Mouse (Mus musculus): Measurements from ENCODE around the gene Vmn2r15. TPM values are rescaled to one million over a fixed set of nuclear protein-coding genes. Genes with fewer than 3 reads are reported as not detected.

Gene Vmn2r15
- not detected in 2 replicates for polyA plus RNA-seq (2011; ENCODE audit: insufficient read depth, insufficient read length, low replicate concordance, missing spikeins)

DNA sequence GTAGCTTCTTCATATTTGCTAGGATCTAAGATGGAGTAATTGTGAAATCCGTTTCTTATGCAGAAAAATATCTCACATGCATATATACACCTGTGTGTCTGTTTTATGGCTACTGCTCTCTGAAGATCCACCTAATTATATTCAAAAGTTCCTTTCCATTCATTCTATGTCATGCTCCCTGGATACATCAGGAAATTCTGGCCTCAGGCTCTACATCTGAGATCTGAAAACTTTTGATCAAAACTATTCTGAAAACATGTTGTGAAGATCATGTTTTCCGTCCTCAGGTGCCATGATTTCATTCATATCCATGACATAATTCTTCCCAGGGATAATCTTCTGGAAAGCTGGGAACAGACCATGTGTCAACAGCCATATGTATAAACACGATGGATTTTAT is at the start of gene Vmn2r15:
TSS of gene Vmn2r15 (minus strand) at position 101 of the 400 bp plus-strand sequence.
- TF ChIP-seq POLR2A (IDR thresholded peaks at IDR 0.05; ENCODE audit: borderline replicate concordance, control insufficient read depth, low read depth, low read length) (no peak), CTCF (IDR thresholded peaks at IDR 0.05; ENCODE audit: control insufficient read depth, insufficient read depth, low read length) (no peak)
- H3K4me3 ChIP-seq (replicated peaks; ENCODE audit: control insufficient read depth, low read depth, low read length): no peak within 1 kb of the TSS

DNA sequence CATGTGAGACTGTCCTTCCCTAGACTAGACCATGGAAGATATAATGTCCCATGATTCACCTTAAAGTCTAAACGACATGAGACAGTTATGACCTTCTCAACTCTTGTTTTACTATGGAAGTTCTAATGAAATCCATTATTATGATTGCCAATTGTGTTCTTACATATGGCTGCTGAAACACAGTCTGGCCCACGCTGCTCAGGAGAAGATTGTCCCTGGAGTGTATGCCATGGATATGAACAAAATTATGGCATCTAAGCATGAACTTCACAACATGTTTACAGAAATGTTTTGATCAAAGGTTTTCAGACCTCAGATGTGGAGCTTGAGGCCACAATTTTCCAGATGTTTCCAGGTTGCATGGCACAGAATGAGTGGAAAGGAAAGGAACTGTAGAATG is 32.4 kb upstream of the Vmn2r15 start, which contains the start of gene Vmn2r16:
TSS of gene Vmn2r16 (plus strand) at position 301 of the 400 bp plus-strand sequence.
- Histone ChIP-seq H3K27ac (ENCODE audit: control insufficient read depth, insufficient read depth, low read depth, low read length, poor library complexity) (no peak within 1 kb of the TSS), H3K4me1 (ENCODE audit: control insufficient read depth, insufficient read depth, low read length) (no peaks in the 10 kb centered on the region), H3K4me3 (replicated peaks; ENCODE audit: control insufficient read depth, low read depth, low read length) (no peak within 1 kb of the TSS)
- WGBS: 49% methylated on average over 2 of the region's 2 CpGs
- TF ChIP-seq POLR2A (IDR thresholded peaks at IDR 0.05; ENCODE audit: borderline replicate concordance, control insufficient read depth, low read depth, low read length): no peak
- TF ChIP-seq CTCF (IDR thresholded peaks at IDR 0.05; ENCODE audit: control insufficient read depth, insufficient read depth, low read length): no peak

More for the DNA sequence above, at the start of gene Vmn2r15:
- Histone ChIP-seq H3K27ac (ENCODE audit: control insufficient read depth, insufficient read depth, low read depth, low read length, poor library complexity) (no peak within 1 kb of the TSS), H3K4me1 (ENCODE audit: control insufficient read depth, insufficient read depth, low read length) (no peaks in the 10 kb centered on the region)
- WGBS: 45% methylated on average over 3 of the region's 3 CpGs

DNA sequence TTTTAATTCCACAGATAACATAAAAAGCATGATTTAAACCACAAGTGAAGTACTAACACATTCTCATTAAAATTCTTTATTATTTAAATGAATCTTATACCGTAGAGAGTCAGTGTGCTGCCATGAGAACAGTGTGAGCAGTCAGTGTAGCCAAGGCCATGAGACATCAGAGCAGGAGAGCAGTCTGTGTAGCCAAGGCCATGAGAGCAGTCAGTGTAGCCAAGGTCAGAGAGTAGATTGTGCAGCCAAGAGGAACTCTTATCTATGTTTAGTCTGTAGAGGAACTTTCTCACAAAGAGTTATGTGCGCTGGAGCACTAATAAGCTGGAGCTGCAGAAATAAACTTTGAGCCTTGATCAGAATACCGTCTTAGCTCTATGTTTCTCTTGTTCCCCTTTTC is 2.8 kb downstream of the Vmn2r15 start:
- no peaks in the 10 kb centered on the region for H3K4me1 ChIP-seq (ENCODE audit: control insufficient read depth, insufficient read depth, low read length)
- TF ChIP-seq CTCF (IDR thresholded peaks at IDR 0.05; ENCODE audit: control insufficient read depth, insufficient read depth, low read length): no peak
- H3K4me3 ChIP-seq (replicated peaks; ENCODE audit: control insufficient read depth, low read depth, low read length): no peak overlapping the region
- no peak overlapping the region for H3K27ac ChIP-seq (ENCODE audit: control insufficient read depth, insufficient read depth, low read depth, low read length, poor library complexity)
- 78% methylated on average over 3 of the region's 3 CpGs for WGBS

Other genes starting within 250 kb of the Vmn2r15 start
- not detected in 2 replicates for gene Vmn2r11, start 238.1 kb downstream of the Vmn2r15 start, polyA plus RNA-seq (2011; ENCODE audit: insufficient read depth, insufficient read length, low replicate concordance, missing spikeins)
- gene Vmn2r12, start 199.7 kb downstream of the Vmn2r15 start, polyA plus RNA-seq (2011; ENCODE audit: insufficient read depth, insufficient read length, low replicate concordance, missing spikeins): not detected in 2 replicates
- 0.29 TPM in 1 of 2 replicates, not detected in the other for gene Vmn2r13, start 105.4 kb downstream of the Vmn2r15 start, polyA plus RNA-seq (2011; ENCODE audit: insufficient read depth, insufficient read length, low replicate concordance, missing spikeins)
- gene Vmn2r14, start 72.9 kb downstream of the Vmn2r15 start, polyA plus RNA-seq (2011; ENCODE audit: insufficient read depth, insufficient read length, low replicate concordance, missing spikeins): not detected in 2 replicates
- not detected in 2 replicates for gene Vmn2r16, start 32.5 kb upstream of the Vmn2r15 start, polyA plus RNA-seq (2011; ENCODE audit: insufficient read depth, insufficient read length, low replicate concordance, missing spikeins)
- gene Vmn2r17, start 122.0 kb upstream of the Vmn2r15 start, polyA plus RNA-seq (2011; ENCODE audit: insufficient read depth, insufficient read length, low replicate concordance, missing spikeins): 0.29 TPM in 1 of 2 replicates, not detected in the other